Mouse (Mus musculus): ENCODE results near the gene Amhr2. TPM values are rescaled to one million over a fixed set of nuclear protein-coding genes. Genes with fewer than 3 reads are reported as not detected.
A peak's percentile ranks its signal among the peaks of the same experiment; 100 is the strongest.

Gene Amhr2
- polyA plus RNA-seq, 1 experiment from 2014 or later, result 0.18 TPM

GRCm38 (mm10) chr15:102461430-102462075, 16.4 kb downstream of the Amhr2 start:
- Histone ChIP-seq H3K9me3 (no peaks in the 10 kb centered on the region), H3K4me1 (replicated peaks) (peaks cover 28% of the 10 kb centered on the region), H3K27me3 (ENCODE audit: insufficient read depth, poor library complexity, severe bottlenecking) (no peaks in the 10 kb centered on the region), H3K27ac (no peak overlapping the region), H3K36me3 (peaks cover 16% of the 10 kb centered on the region; the same call in 1 of the 2 replicates), H3K4me3 (no peak overlapping the region)
- WGBS, result 85% methylated on average over 9 of the region's 9 CpGs
- DNase-seq (ENCODE audit: low spot score), result no peak

DNA sequence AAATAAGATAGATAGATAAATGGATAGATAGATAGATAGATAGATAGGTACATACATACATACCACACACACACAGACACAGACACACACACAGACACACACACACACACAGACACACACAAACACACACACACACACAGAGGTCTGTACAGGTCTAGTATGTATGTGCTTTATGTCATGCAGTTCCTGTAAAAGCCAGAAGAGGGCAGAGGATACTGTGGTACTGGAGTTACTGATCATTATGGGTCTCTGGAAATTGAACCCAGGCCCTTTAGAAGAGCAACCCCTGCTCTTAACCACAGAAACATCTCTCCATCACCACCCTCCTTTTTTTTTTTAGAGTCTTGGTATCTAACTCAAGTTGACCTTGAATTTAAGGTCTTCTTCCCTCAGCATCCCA, 18.5 kb downstream of the Amhr2 start:
- H3K27me3 ChIP-seq (ENCODE audit: insufficient read depth, poor library complexity, severe bottlenecking), result no peaks in the 10 kb centered on the region
- H3K4me1 ChIP-seq (replicated peaks), result peaks cover 28% of the 10 kb centered on the region
- peaks cover 20% of the 10 kb centered on the region for H3K36me3 ChIP-seq
- no peak overlapping the region for H3K4me3 ChIP-seq
- H3K9me3 ChIP-seq, result no peaks in the 10 kb centered on the region; the same call in 1 of the 2 replicates
- no peak overlapping the region for H3K27ac ChIP-seq
- DNase-seq (ENCODE audit: low spot score), result no peak

DNA sequence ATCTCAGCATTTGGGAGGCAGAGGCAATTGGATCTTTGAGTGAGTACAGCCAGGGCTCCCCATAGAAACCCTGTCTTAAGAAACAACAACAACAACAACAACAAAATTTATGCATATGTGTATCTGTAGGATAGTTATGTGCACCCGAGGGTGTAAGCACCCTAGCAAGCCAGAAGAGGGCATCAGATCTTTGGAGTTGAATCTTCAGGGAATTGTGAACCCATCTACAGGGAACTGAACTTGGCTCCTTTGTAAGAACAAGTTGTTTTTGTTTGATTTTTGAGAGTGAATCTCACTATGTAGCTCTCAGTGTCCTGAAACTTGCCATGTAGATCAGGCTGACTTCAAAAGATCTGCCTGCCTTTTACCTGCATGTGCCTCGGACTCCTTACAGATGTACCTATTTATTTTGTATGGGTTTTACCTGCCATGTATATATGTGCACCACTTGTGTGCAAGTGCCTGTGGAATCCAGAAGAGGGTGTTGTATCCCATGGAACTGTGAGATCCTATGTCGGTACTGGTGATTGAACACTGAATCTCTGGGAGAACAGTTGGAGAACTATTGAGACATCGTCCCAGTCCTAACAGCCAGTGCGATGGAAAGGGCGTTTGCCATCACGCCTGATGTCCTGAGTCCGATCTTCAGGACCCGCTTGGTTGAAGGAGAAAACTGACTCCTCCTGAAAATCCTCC, 23.7 kb downstream of the Amhr2 start:
- Histone ChIP-seq H3K27me3 (ENCODE audit: insufficient read depth, poor library complexity, severe bottlenecking) (no peaks in the 10 kb centered on the region), H3K9me3 (no peaks in the 10 kb centered on the region; the same call in 1 of the 2 replicates), H3K4me1 (replicated peaks) (peaks cover 19% of the 10 kb centered on the region), H3K36me3 (peaks cover 21% of the 10 kb centered on the region), H3K27ac (no peak overlapping the region), H3K4me3 (no peak overlapping the region)
- 95% methylated on average over 9 of the region's 9 CpGs for WGBS
- DNase-seq (ENCODE audit: low spot score), result no peak

- Histone ChIP-seq H3K27ac (peak within 1 kb of the TSS; percentile 99), H3K4me3 (peak within 1 kb of the TSS; percentile 95), H3K4me1 (replicated peaks) (peaks cover 19% of the 10 kb centered on the region), H3K36me3 (peaks cover 35% of the 10 kb centered on the region), H3K27me3 (ENCODE audit: insufficient read depth, poor library complexity, severe bottlenecking) (no peaks in the 10 kb centered on the region), H3K9me3 (no peaks in the 10 kb centered on the region; the same call in 1 of the 2 replicates)
- peak; percentile 97 for DNase-seq (ENCODE audit: low spot score)
- under 1% methylated on average over 35 of the region's 40 CpGs for WGBS
Observed at GRCm38 (mm10) chr15:102470183-102470604, 25.0 kb downstream of the Amhr2 start, which contains the start of gene Pcbp2. Gene Pcbp2 (plus strand): TSS chr15:102470539.

DNA sequence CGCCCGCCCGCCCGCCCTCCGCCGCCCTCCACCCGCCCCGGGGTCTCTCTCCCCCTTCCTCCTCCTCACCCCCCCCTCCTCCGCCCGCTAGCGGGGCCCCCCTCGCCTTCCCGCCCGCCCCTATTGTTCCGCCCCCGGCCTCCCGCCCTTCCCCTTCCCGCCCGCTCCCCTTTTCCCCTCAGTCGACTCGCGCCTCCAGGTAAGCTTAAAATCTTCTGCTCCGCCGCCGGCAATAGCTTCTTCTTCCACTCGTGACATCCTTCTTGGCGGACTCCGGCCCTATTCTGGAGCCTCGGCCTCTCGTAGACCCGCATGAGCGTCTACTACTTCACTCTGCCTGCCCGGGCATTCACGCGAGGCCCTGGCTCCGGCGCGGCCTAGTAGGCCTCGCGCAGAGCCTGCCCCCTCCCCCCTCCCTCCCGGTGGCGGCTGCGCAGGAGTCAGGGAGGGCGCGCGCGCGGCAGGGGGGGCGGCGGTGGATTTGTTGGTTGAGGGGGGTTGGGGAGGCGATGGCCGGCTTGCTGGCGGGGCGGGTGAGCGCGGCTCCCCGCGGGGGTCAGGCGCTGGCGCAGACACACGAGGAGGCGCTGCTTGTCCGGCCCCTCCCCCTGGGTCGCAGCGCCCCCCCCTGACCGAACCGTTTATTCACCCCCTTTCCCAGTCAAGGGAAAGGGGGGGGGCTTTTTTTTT, 25.6 kb downstream of the Amhr2 start:
- H3K9me3 ChIP-seq, result no peaks in the 10 kb centered on the region; the same call in 1 of the 2 replicates
- under 1% methylated on average over 50 of the region's 67 CpGs for WGBS

DNA sequence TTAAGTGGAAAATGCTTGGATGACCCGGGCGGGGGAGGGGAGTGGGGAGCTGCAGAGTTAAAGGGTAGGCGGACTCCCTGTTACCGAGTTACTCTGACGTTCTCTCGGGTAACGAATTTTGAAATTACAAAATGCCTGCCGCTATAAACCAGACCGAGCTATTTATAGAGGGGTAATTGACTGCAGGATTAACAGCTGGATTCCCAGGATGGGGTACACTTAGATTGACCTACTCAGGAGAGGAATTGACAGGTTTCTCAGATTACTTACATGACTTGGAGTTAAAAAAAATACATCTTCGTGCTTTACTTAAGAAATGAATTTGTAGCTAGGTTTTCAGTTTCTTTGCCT, 26.1 kb downstream of the Amhr2 start:
- no peak for DNase-seq (ENCODE audit: low spot score)
- no peaks in the 10 kb centered on the region; the same call in 1 of the 2 replicates for H3K9me3 ChIP-seq
- under 1% methylated on average over 10 of the region's 10 CpGs for WGBS
- peaks cover 19% of the 10 kb centered on the region for H3K4me1 ChIP-seq (replicated peaks)
- H3K27ac ChIP-seq, result peak overlapping the region; percentile 99
- H3K4me3 ChIP-seq, result peak overlapping the region; percentile 95
- no peaks in the 10 kb centered on the region for H3K27me3 ChIP-seq (ENCODE audit: insufficient read depth, poor library complexity, severe bottlenecking)
- H3K36me3 ChIP-seq, result peaks cover 46% of the 10 kb centered on the region

More for the DNA sequence above, 25.6 kb downstream of the Amhr2 start:
- peak overlapping the region; percentile 99 for H3K27ac ChIP-seq
- H3K4me3 ChIP-seq, result peak overlapping the region; percentile 95
- H3K4me1 ChIP-seq (replicated peaks), result peaks cover 19% of the 10 kb centered on the region
- peaks cover 41% of the 10 kb centered on the region for H3K36me3 ChIP-seq
- peak; percentile 84 for DNase-seq (ENCODE audit: low spot score)
- no peaks in the 10 kb centered on the region for H3K27me3 ChIP-seq (ENCODE audit: insufficient read depth, poor library complexity, severe bottlenecking)

- Histone ChIP-seq H3K36me3 (peaks cover 50% of the 10 kb centered on the region), H3K4me1 (replicated peaks) (peaks cover 19% of the 10 kb centered on the region), H3K9me3 (no peaks in the 10 kb centered on the region; the same call in 1 of the 2 replicates), H3K4me3 (peak overlapping the region; percentile 95), H3K27ac (no peak overlapping the region), H3K27me3 (ENCODE audit: insufficient read depth, poor library complexity, severe bottlenecking) (no peaks in the 10 kb centered on the region)
- DNase-seq (ENCODE audit: low spot score), result no peak
Observed at GRCm38 (mm10) chr15:102471727-102472126, 26.6 kb downstream of the Amhr2 start.

GRCm38 (mm10) chr15:102473246-102473645, 28.1 kb downstream of the Amhr2 start:
- H3K4me3 ChIP-seq, result 0 out of 2 replicates have a peak overlapping the region, but pooled peaks have one; percentile 95

GRCm38 (mm10) chr15:102474520-102474919, 29.4 kb downstream of the Amhr2 start:
- H3K9me3 ChIP-seq, result no peaks in the 10 kb centered on the region
- H3K36me3 ChIP-seq, result peaks cover 69% of the 10 kb centered on the region
- no peak overlapping the region for H3K27ac ChIP-seq
- no peak overlapping the region for H3K4me3 ChIP-seq
- no peak for DNase-seq (ENCODE audit: low spot score)
- 92% methylated on average over 2 of the region's 2 CpGs for WGBS
- peaks cover 19% of the 10 kb centered on the region for H3K4me1 ChIP-seq (replicated peaks)
- no peaks in the 10 kb centered on the region for H3K27me3 ChIP-seq (ENCODE audit: insufficient read depth, poor library complexity, severe bottlenecking)

More at GRCm38 (mm10) chr15:102473246-102473645, 28.1 kb downstream of the Amhr2 start:
- WGBS, result 82% methylated on average over 2 of the region's 2 CpGs
- Histone ChIP-seq H3K36me3 (peaks cover 65% of the 10 kb centered on the region), H3K4me1 (replicated peaks) (peaks cover 19% of the 10 kb centered on the region), H3K9me3 (no peaks in the 10 kb centered on the region; the same call in 1 of the 2 replicates), H3K27ac (no peak overlapping the region), H3K27me3 (ENCODE audit: insufficient read depth, poor library complexity, severe bottlenecking) (no peaks in the 10 kb centered on the region)
- no peak for DNase-seq (ENCODE audit: low spot score)

GRCm38 (mm10) chr15:102483136-102483535, 38.0 kb downstream of the Amhr2 start:
- no peak for DNase-seq (ENCODE audit: low spot score)
- H3K36me3 ChIP-seq, result peaks cover 97% of the 10 kb centered on the region

GRCm38 (mm10) chr15:102485853-102486252, 40.7 kb downstream of the Amhr2 start:
- no peaks in the 10 kb centered on the region for H3K4me1 ChIP-seq (replicated peaks)
- no peak for DNase-seq (ENCODE audit: low spot score)
- H3K9me3 ChIP-seq, result no peaks in the 10 kb centered on the region
- H3K4me3 ChIP-seq, result no peak overlapping the region
- H3K27ac ChIP-seq, result no peak overlapping the region
- WGBS, result 94% methylated on average over 12 of the region's 12 CpGs
- H3K36me3 ChIP-seq, result peaks cover 99% of the 10 kb centered on the region
- no peaks in the 10 kb centered on the region for H3K27me3 ChIP-seq (ENCODE audit: insufficient read depth, poor library complexity, severe bottlenecking)

More at GRCm38 (mm10) chr15:102483136-102483535, 38.0 kb downstream of the Amhr2 start:
- no peaks in the 10 kb centered on the region for H3K4me1 ChIP-seq (replicated peaks)
- H3K9me3 ChIP-seq, result no peaks in the 10 kb centered on the region
- no peak overlapping the region for H3K4me3 ChIP-seq
- WGBS, result 93% methylated on average over 3 of the region's 3 CpGs
- H3K27ac ChIP-seq, result no peak overlapping the region
- no peaks in the 10 kb centered on the region for H3K27me3 ChIP-seq (ENCODE audit: insufficient read depth, poor library complexity, severe bottlenecking)

DNA sequence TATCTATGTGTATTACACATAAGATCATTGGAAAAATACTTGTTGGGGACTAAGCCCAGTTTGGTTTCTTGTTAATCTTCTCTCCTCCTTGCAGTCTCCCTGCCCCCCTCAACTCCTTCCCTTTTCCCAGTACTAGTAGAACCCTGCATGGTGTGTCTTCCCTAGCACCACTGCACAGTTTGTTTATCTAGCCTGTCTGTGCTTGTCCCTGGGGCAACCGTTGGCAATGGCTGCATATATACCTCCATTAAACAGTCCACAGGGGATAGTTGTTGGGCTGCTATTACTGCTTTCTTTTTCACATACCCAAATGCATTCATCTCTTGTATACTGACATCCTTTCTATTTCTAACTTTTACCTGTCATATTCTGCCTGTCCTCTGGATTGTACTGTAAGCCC, 42.5 kb downstream of the Amhr2 start:
- no peaks in the 10 kb centered on the region for H3K27me3 ChIP-seq (ENCODE audit: insufficient read depth, poor library complexity, severe bottlenecking)
- no peak overlapping the region for H3K27ac ChIP-seq
- H3K9me3 ChIP-seq, result no peaks in the 10 kb centered on the region
- H3K36me3 ChIP-seq, result peaks cover 100% of the 10 kb centered on the region
- 84% methylated on average over 1 of the region's 1 CpGs for WGBS
- no peak for DNase-seq (ENCODE audit: low spot score)
- H3K4me3 ChIP-seq, result no peak overlapping the region
- H3K4me1 ChIP-seq (replicated peaks), result no peaks in the 10 kb centered on the region

- Histone ChIP-seq H3K4me3 (no peak overlapping the region), H3K27ac (no peak overlapping the region), H3K4me1 (replicated peaks) (no peaks in the 10 kb centered on the region), H3K9me3 (no peaks in the 10 kb centered on the region), H3K27me3 (ENCODE audit: insufficient read depth, poor library complexity, severe bottlenecking) (no peaks in the 10 kb centered on the region), H3K36me3 (peaks cover 99% of the 10 kb centered on the region)
- no peak for DNase-seq (ENCODE audit: low spot score)
- WGBS, result 92% methylated on average over 3 of the region's 3 CpGs
Observed at GRCm38 (mm10) chr15:102498322-102498721, 53.2 kb downstream of the Amhr2 start.

Data from hindbrain, embryonic 10.5 days (tissue).